Mouse (Mus musculus): Measurements from ENCODE around the gene Klk15. TPM values are rescaled to one million over a fixed set of nuclear protein-coding genes. Genes with fewer than 3 reads are reported as not detected.

The Klk15 gene
- not detected in 2 replicates for polyA plus RNA-seq (2016; fragmentation: Nextera tagmentation; extraction: Ambion mirVana)

DNA sequence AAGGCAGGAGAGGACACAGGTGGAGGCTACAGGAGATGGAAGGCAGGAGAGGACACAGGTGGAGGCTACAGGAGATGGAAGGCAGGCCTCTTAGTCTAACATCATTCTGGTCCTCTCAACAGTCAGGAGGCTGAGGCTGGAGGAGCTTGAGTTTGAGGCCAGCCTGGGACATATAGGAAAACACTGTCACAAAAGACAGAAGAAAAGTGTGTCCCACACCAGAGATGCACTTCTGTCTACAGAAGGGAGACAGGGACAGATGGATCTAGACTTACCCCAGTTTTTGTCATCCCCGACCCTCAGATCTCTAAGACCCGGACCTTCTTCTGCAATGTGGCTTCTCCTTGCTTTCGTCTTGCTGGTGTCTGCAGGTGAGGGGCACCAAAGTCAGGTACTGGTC is at the start of gene Klk15:
Gene Klk15, plus strand, starts transcription at position 301 of the 400 bp plus-strand sequence.
- no peaks in the 10 kb centered on the region for H3K36me3 ChIP-seq
- H3K4me3 ChIP-seq, result no peak within 1 kb of the TSS
- no peak for DNase-seq (ENCODE audit: low spot score)
- H3K4me1 ChIP-seq (replicated peaks), result no peaks in the 10 kb centered on the region
- no peaks in the 10 kb centered on the region for H3K9me3 ChIP-seq
- H3K27ac ChIP-seq, result no peak within 1 kb of the TSS
- 84% methylated on average over 3 of the region's 3 CpGs for WGBS
- H3K27me3 ChIP-seq (ENCODE audit: insufficient read depth, poor library complexity, severe bottlenecking), result no peaks in the 10 kb centered on the region

GRCm38 (mm10) chr7:43891365-43891764 is 42.2 kb upstream of the Klk15 start:
- H3K27me3 ChIP-seq (ENCODE audit: insufficient read depth, poor library complexity, severe bottlenecking), result no peaks in the 10 kb centered on the region
- H3K27ac ChIP-seq, result no peak overlapping the region
- no peaks in the 10 kb centered on the region for H3K36me3 ChIP-seq
- H3K9me3 ChIP-seq, result no peaks in the 10 kb centered on the region
- H3K4me3 ChIP-seq, result no peak overlapping the region
- H3K4me1 ChIP-seq (replicated peaks), result no peaks in the 10 kb centered on the region
- DNase-seq (ENCODE audit: low spot score), result no peak
- WGBS, result 72% methylated on average over 5 of the region's 5 CpGs

GRCm38 (mm10) chr7:43891788-43892187 is 41.8 kb upstream of the Klk15 start:
- H3K4me3 ChIP-seq, result no peak overlapping the region
- no peaks in the 10 kb centered on the region for H3K36me3 ChIP-seq
- H3K27ac ChIP-seq, result no peak overlapping the region
- H3K4me1 ChIP-seq (replicated peaks), result no peaks in the 10 kb centered on the region
- H3K27me3 ChIP-seq (ENCODE audit: insufficient read depth, poor library complexity, severe bottlenecking), result no peaks in the 10 kb centered on the region
- WGBS, result 66% methylated on average over 3 of the region's 3 CpGs
- DNase-seq (ENCODE audit: low spot score), result no peak
- no peaks in the 10 kb centered on the region for H3K9me3 ChIP-seq

- Histone ChIP-seq H3K4me3 (no peak overlapping the region), H3K27ac (no peak overlapping the region), H3K36me3 (no peaks in the 10 kb centered on the region), H3K27me3 (ENCODE audit: insufficient read depth, poor library complexity, severe bottlenecking) (no peaks in the 10 kb centered on the region), H3K4me1 (replicated peaks) (no peaks in the 10 kb centered on the region), H3K9me3 (no peaks in the 10 kb centered on the region)
- peak; percentile 84 for DNase-seq (ENCODE audit: low spot score)
- WGBS, result 14% methylated on average over 1 of the region's 1 CpGs
Observed at GRCm38 (mm10) chr7:43894836-43895235, 38.7 kb upstream of the Klk15 start.

- WGBS, result 71% methylated on average over 9 of the region's 9 CpGs
- no peak overlapping the region for H3K4me3 ChIP-seq
Observed at GRCm38 (mm10) chr7:43914821-43915220, 18.7 kb upstream of the Klk15 start.

GRCm38 (mm10) chr7:43918426-43918825 is 15.1 kb upstream of the Klk15 start:
- 85% methylated on average over 13 of the region's 13 CpGs for WGBS
- no peak overlapping the region for H3K4me3 ChIP-seq
- H3K36me3 ChIP-seq, result no peaks in the 10 kb centered on the region
- no peaks in the 10 kb centered on the region for H3K4me1 ChIP-seq (replicated peaks)
- no peak for DNase-seq (ENCODE audit: low spot score)
- H3K9me3 ChIP-seq, result no peaks in the 10 kb centered on the region
- no peaks in the 10 kb centered on the region for H3K27me3 ChIP-seq (ENCODE audit: insufficient read depth, poor library complexity, severe bottlenecking)
- H3K27ac ChIP-seq, result no peak overlapping the region

More at GRCm38 (mm10) chr7:43914821-43915220, 18.7 kb upstream of the Klk15 start:
- Histone ChIP-seq H3K27me3 (ENCODE audit: insufficient read depth, poor library complexity, severe bottlenecking) (no peaks in the 10 kb centered on the region), H3K27ac (no peak overlapping the region), H3K4me1 (replicated peaks) (no peaks in the 10 kb centered on the region), H3K36me3 (no peaks in the 10 kb centered on the region), H3K9me3 (no peaks in the 10 kb centered on the region)
- DNase-seq (ENCODE audit: low spot score), result no peak

DNA sequence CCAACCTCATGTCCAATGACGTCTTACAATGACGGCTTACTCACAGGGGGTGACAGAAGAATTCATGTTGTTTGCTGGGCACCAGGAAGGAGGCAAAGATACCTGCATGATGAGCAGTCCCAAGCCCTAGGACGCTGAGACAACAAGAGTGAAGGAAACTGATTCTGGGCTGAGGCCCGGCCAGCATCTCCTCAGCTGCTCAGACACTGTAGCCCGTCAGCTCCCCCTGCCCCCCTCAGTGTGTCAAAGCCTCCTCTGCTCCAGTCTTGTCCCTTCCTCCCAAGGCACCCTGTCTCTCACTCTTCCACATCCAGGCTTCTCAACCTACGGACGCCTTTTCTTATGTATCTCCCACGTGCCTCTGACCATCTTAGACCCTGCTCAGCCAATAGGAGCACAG is 14.7 kb upstream of the Klk15 start:
- H3K4me3 ChIP-seq, result no peak overlapping the region
- H3K9me3 ChIP-seq, result no peaks in the 10 kb centered on the region
- H3K27me3 ChIP-seq (ENCODE audit: insufficient read depth, poor library complexity, severe bottlenecking), result no peaks in the 10 kb centered on the region
- no peaks in the 10 kb centered on the region for H3K4me1 ChIP-seq (replicated peaks)
- H3K36me3 ChIP-seq, result no peaks in the 10 kb centered on the region
- DNase-seq (ENCODE audit: low spot score), result no peak
- H3K27ac ChIP-seq, result no peak overlapping the region
- whole genome bisulfite sequencing, result 79% methylated on average over 8 of the region's 8 CpGs

DNA sequence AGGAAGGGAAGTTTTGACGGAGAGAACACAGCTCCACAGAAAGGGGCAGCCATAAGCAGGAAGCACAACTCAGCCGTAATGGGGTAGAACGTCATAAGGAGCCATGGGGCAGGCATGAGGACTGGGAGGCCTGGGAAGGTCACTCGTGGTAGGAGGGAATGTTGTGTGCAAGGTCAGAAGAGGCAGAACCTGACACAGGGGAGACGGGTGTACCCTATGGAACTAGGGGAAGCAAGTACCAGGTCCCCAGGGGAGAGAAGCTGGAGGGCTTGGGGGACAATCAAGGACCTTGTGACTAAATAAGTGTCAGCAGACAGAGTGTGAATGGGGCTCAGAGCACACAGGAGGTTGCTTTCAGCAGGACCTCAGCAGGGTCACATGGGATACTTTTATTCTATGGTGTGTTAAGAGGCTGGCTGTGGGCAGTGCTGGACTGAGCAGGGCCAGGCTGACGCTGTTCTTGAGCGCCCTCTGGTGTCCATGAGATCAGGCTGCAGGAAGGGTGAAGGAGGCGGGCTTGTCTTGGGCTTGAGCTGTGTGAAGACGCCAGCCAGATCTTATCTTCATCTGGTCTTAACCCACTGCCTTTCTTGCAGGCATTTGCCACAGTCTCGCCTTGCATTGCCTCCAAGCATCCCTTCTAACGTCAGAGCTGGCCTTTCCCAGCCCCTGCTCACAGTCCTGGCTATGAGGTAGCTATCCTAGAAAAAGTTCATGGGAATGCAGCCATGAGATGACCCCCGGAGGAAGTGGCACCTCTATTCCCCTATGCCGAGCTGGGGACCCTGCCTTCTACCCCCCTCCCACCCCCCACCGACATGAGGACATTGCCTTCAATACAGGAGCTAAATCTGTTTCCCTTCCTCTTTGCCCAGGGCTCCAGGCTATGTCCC is 13.7 kb upstream of the Klk15 start:
- peak; percentile 71 for DNase-seq (ENCODE audit: low spot score)
- WGBS, result 36% methylated on average over 14 of the region's 14 CpGs
- Histone ChIP-seq H3K27ac (no peak overlapping the region), H3K4me3 (no peak overlapping the region), H3K9me3 (no peaks in the 10 kb centered on the region), H3K4me1 (replicated peaks) (no peaks in the 10 kb centered on the region), H3K36me3 (no peaks in the 10 kb centered on the region), H3K27me3 (ENCODE audit: insufficient read depth, poor library complexity, severe bottlenecking) (no peaks in the 10 kb centered on the region)

GRCm38 (mm10) chr7:43920582-43920981 is 13.0 kb upstream of the Klk15 start:
- no peaks in the 10 kb centered on the region for H3K4me1 ChIP-seq (replicated peaks)
- 92% methylated on average over 3 of the region's 3 CpGs for WGBS
- no peaks in the 10 kb centered on the region for H3K9me3 ChIP-seq
- no peak for DNase-seq (ENCODE audit: low spot score)
- no peaks in the 10 kb centered on the region for H3K27me3 ChIP-seq (ENCODE audit: insufficient read depth, poor library complexity, severe bottlenecking)
- no peak overlapping the region for H3K27ac ChIP-seq
- no peak overlapping the region for H3K4me3 ChIP-seq
- no peaks in the 10 kb centered on the region for H3K36me3 ChIP-seq

DNA sequence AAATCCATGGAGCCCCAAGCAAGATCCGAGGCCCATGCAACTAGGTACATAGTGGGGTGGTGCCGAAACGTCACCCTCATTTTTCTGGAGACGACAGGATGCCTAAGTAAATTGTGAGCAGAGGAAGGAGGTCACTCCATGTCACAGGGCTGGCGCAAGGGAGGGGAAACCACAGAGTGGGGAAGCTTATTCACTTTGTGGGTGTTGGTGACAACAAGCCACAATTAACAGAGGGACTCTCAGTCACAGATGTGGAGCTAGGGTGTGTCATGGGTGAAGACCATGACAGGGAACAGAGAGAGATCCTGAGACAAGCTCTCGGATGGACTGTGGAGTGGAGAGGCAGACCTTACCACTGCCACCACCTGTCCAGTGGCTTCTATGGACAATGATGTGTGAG is 12.5 kb upstream of the Klk15 start:
- Histone ChIP-seq H3K27ac (no peak overlapping the region), H3K36me3 (no peaks in the 10 kb centered on the region), H3K9me3 (no peaks in the 10 kb centered on the region), H3K27me3 (ENCODE audit: insufficient read depth, poor library complexity, severe bottlenecking) (no peaks in the 10 kb centered on the region), H3K4me3 (no peak overlapping the region), H3K4me1 (replicated peaks) (no peaks in the 10 kb centered on the region)
- no peak for DNase-seq (ENCODE audit: low spot score)
- WGBS, result 90% methylated on average over 6 of the region's 6 CpGs

DNA sequence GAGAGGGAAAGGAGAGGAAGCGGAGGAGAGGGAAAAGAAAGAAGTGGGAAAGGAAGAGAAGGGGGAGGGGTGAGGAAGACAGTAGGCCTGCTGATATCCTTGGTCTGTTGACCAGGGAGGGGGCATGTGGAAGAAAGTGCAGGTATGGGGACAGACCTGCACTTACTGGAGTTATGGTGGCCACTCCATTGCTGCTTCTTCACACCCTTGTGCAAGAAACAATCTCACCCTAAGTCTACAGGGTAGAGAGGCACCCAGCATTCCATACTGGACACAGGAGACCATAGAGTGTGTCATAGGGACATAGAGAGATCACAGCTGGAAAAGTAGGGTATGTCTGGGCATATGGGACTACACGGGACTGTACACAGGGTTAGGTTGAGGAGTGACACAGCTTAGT is 11.6 kb upstream of the Klk15 start:
- Histone ChIP-seq H3K36me3 (no peaks in the 10 kb centered on the region), H3K9me3 (no peaks in the 10 kb centered on the region), H3K27me3 (ENCODE audit: insufficient read depth, poor library complexity, severe bottlenecking) (no peaks in the 10 kb centered on the region), H3K4me3 (no peak overlapping the region), H3K4me1 (replicated peaks) (no peaks in the 10 kb centered on the region), H3K27ac (no peak overlapping the region)
- DNase-seq (ENCODE audit: low spot score), result no peak
- 87% methylated on average over 2 of the region's 2 CpGs for WGBS

DNA sequence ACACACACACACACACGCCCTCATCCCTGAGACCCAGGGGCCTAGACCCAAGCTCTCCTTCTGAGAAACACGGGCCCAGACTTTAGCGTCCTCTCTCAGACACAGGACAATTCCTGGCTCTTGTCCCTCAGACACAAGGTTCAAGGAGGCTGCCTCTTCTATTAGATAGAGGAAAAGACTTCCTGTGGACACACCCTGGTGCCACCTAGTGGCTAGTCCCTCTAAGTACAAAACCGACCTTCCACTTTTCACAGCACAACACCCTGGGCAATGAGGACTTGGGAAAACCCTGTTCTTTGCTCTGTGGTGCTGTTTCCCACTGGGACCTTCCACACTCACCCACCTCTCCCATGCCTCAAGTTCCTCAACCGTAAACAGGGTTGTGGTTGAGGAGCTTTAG is 7.6 kb upstream of the Klk15 start:
- no peaks in the 10 kb centered on the region for H3K9me3 ChIP-seq
- H3K4me3 ChIP-seq, result no peak overlapping the region
- H3K36me3 ChIP-seq, result no peaks in the 10 kb centered on the region
- no peaks in the 10 kb centered on the region for H3K27me3 ChIP-seq (ENCODE audit: insufficient read depth, poor library complexity, severe bottlenecking)
- H3K4me1 ChIP-seq (replicated peaks), result no peaks in the 10 kb centered on the region
- DNase-seq (ENCODE audit: low spot score), result peak; percentile 28
- no peak overlapping the region for H3K27ac ChIP-seq
- WGBS, result 69% methylated on average over 5 of the region's 5 CpGs

- H3K27ac ChIP-seq, result no peak overlapping the region
- 43% methylated on average over 4 of the region's 4 CpGs for WGBS
- no peak overlapping the region for H3K4me3 ChIP-seq
- no peaks in the 10 kb centered on the region for H3K9me3 ChIP-seq
- H3K27me3 ChIP-seq (ENCODE audit: insufficient read depth, poor library complexity, severe bottlenecking), result no peaks in the 10 kb centered on the region
- no peaks in the 10 kb centered on the region for H3K4me1 ChIP-seq (replicated peaks)
- peak; percentile 30 for DNase-seq (ENCODE audit: low spot score)
- H3K36me3 ChIP-seq, result no peaks in the 10 kb centered on the region
Observed at GRCm38 (mm10) chr7:43928521-43928920, 5.0 kb upstream of the Klk15 start.
